Mouse (Mus musculus): ENCODE measurements around the gene Metrn.
"Not testable (repeated sequence)": the region's sequence is repeated elsewhere in the genome, so short reads cannot be mapped to it uniquely, and the experiment has no call there.

Gene Metrn

DNA sequence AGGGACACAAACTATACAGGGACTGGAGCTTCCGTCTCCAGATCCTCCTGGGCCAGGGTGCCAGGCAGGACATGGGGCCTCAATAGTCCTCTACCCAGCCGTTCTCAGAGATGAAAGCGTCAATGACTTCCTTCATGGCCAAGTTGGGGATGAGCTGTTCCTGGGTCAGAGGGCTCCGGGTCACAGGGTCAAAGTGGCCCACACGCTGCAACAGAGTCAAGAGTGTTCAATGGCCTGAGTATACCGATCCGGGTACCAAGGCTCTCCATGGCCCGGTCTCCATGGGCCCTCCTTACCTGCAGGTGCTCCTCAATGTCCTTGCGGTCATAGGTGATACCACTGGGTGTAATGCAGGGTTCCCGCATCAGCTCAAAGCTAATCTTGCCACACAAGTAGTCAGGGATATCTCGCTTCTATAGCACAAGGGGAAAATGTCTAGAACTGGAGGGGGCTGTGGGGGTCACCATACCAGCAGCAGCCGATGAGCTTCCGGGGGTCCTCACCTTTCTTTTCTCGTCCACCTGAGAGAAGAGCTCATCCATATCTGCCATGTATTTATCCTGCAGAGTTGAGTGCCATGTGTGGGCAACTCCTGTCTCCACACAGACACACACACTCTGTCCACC is 34.0 kb upstream of the Metrn start:
- DNase-seq (ENCODE audit: low spot score), result no peak

DNA sequence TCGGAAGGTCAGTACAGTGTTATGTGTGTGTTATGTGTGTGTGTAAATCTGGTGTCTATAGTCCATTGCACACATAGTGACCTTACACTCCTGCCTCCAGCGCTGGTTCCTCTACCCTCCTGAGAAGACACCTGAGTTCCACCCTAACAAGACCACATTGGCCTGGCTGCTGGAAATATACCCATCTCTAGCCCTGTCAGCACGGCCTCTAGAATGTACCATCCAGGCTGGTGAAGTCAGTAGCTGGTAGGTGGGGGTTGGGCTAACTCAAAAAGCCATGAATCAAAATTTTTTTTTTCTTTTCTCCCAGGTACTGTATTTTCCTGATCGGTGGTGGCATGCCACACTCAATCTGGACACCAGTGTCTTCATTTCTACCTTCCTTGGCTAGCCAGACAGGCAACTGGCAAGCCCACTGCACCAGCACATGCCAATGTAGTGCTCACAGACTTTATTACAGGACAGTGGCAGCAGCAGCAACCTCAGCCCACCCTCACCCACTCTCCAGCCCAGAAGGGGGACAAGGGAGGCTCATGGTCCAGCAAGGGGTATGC is 33.3 kb upstream of the Metrn start:
- DNase-seq (ENCODE audit: low spot score), result no peak

DNA sequence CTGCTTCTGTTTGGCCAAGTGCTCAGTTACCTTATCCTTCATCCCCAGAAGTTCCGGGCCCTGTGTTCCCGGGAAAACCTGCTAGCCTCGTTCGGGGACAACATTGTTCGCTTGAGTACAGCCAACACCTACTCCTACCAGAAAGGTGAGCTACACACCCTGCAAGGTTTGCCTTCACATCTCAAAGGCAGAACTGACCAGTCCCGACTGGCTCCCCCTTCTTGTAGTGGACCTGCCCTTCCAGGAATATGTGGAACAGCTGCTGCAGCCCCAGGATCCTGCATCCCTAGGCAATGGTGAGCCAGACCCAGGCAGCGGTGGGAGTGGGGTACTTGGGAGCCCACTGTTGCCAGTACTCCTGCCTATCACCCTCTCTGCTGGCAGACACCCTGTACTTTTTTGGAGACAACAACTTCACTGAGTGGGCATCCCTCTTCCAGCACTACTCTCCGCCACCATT is 32.7 kb upstream of the Metrn start:
- no peak for DNase-seq (ENCODE audit: low spot score)

DNA sequence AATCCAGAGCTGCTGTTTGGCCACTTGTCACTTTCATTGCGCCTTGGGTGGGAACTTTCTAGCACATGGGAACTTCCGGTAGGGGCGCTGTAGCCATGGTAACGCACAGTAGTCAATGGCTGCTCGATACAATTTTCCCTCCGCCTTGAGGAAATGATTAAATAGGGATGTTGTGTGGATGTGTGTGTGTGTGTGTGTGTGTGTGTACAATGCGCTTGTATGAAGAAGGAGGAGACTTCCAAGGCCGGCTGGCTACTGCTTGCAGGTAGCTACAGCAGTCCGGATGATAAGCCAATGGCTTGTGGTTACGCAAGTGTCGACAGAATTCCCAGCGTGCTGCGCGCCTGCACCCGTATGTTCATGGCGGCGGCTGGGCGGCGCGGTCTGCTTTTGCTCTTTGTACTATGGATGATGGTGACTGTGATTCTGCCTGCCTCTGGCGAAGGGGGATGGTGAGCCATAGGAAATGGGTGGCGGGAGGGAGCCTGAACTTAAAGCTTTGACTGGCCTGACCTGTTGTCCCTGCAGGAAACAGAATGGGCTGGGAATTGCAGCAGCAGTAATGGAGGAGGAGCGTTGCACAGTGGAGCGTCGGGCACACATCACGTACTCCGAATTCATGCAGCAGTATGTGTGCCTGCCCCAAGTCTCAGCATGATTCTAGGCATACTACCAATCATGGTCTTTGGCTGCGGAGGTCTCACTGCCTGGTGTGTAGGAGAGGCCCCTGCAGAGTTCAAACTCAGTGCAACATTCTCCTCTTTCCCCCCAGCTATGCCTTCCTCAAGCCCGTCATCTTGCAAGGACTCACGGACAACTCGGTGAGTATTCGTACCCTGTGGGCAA is 32.0 kb upstream of the Metrn start, which contains the start of gene Jmjd8:
Gene Jmjd8, plus strand, starts transcription at position 156 of the 846 bp plus-strand sequence.
- DNase-seq (ENCODE audit: low spot score), result no peak

DNA sequence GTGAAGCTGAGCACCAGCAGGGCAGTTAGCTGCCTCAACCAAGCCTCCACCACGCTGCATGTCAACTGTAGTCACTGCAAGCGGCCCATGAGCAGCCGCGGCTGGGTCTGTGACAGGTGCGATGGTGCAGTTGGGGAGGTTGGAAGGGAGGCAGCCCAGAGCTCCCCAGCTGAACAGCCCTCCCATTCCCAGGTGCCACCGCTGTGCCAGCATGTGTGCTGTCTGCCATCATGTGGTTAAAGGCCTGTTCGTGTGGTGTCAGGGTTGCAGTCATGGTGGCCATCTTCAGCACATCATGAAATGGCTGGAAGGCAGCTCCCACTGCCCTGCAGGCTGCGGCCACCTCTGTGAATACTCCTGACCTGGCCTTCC is 31.3 kb upstream of the Metrn start:
- DNase-seq (ENCODE audit: low spot score), result no peak

DNA sequence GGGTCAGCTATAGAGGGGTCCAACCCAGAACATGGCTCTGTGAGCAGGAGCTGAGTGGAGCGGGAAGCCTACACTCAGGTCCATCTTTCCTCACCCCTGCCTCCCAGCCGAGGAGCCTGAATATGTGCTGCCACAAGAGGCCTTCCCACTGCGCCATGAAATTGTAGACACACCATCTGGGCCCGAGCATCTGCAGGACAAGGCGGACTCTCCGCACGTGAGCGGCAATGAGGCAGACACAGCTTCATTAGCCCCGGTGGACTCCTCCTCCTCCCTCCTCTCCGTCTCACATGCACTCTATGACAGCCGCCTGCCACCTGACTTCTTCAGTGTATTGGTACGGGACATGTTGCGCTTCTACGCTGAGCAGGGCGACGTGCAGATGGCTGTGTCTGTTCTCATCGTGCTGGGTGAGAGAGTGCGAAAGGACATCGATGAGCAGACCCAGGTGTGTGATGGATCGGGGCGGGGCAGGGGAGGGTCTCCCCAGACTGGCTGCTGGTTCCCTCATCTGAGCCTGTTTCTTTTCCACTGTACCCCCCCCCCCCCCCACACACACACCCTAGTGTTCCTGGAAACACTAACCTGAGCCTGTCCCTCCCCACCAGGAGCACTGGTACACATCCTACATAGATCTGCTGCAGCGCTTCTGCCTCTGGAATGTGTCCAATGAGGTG is 30.7 kb upstream of the Metrn start:
- DNase-seq (ENCODE audit: low spot score), result no peak

DNA sequence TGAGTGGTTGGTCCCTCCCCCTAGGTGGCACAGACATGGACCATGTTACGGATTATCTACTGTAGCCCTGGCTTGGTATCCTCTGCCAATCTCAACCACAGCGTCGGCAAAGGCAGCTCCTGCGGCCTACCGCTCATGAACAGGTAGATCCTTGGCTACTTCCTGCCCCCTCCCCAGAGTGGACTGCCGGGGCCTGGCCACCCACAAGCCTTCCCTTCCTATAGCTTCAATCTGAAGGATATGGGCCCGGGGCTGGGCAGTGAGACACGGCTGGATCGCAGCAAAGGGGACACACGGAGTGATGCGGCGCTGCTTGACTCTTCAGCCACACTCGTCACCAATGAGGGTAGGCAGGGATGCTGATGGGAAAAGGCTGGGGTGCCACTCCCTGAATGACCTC is 30.1 kb upstream of the Metrn start:
- no peak for DNase-seq (ENCODE audit: low spot score)

DNA sequence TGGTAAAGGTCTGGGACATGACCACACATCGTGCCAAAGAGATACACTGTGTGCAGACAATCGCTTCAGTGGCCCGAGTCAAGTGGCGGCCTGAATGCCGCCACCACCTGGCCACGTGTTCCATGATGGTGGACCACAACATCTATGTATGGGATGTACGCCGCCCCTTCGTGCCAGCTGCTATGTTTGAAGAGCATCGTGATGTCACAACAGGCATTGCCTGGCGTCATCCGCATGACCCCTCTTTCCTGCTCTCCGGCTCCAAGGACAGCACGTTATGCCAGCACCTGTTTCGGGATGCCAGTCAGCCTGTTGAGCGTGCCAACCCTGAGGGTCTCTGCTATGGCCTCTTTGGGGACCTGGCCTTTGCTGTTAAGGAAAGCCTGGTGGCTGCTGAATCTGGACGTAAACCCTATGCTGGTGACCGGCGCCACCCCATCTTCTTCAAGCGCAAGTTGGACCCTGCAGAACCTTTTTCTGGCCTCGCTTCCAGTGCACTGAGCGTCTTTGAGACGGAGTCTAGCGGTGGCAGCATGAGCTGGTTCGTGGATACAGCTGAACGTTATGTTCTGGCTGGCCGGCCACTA is 29.1 kb upstream of the Metrn start:
- DNase-seq (ENCODE audit: low spot score), result no peak

DNA sequence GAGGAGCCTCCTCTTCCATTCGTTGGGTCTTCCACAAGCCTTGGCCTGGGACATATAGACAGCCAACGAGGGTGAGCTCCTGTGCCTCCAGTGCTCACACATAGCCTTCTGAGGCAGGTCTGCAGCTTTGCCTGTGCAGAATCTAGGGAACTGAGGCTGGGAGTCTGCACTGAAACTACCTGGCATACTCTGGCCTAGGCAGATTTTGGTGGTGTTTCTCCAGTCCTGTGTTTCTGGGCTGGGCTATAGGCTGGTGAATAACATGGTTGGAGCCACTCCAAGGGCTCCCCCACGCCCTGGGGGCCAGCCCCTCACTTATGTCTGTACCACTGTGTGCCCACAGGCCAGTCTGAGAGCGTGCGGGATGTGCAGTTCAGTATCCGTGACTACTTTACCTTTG is 28.4 kb upstream of the Metrn start:
- no peak for DNase-seq (ENCODE audit: low spot score)

DNA sequence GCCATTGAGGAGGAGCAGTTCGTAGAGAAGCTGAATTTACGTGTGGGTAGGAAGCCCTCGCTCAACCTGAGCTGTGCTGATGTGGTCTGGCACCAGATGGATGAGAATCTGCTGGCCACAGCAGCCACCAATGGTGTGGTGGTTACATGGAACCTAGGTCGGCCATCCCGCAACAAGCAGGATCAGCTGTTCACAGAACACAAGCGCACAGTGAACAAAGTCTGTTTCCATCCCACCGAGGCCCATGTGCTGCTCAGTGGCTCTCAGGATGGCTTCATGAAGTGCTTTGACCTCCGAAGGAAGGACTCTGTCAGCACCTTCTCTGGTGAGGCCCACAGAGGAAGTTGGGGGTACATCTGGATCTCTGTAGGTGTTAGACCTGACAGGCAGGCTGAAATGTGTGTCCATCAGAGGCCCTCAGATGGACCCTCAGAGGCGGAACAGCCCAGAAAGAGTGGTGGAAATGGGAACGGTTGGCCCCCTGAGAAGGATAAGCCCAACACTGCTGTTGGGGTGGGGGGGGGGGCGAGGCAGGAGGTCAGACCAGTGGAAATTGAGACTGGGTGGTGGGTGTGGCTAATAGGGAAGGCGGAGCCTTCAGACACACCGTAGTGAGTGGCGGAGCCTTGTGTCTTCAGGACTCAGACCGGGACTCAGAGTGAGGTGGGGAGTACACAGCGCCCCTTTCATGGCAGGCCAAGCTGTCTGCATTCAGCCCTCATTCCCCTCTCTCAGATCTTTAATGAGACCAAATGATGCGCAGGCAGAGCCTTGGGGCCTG is 27.6 kb upstream of the Metrn start:
- no peak for DNase-seq (ENCODE audit: low spot score)

DNA sequence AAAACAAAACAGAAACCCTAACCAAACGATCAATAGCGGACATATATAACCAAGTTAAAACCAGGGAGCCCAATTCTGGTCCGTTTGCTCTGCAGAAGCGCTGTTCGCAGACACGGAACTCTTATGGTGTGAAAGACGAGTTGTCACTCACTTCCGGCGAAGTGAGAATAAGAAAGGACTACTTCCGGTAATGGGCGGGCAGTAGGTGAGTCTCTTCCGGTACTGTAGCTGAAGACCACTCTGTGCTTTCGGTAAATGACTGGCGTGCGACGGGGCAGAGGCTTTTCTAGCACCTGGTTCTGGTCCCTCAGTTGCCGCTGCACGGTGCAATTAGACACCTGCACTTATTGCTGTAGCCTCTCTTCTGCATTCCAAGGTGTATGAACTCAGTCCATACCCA is 26.5 kb upstream of the Metrn start, which contains the start of gene Wdr24:
Gene Wdr24, plus strand, starts transcription at position 176 of the 400 bp plus-strand sequence.
- peak; percentile 92 for DNase-seq (ENCODE audit: low spot score)

DNA sequence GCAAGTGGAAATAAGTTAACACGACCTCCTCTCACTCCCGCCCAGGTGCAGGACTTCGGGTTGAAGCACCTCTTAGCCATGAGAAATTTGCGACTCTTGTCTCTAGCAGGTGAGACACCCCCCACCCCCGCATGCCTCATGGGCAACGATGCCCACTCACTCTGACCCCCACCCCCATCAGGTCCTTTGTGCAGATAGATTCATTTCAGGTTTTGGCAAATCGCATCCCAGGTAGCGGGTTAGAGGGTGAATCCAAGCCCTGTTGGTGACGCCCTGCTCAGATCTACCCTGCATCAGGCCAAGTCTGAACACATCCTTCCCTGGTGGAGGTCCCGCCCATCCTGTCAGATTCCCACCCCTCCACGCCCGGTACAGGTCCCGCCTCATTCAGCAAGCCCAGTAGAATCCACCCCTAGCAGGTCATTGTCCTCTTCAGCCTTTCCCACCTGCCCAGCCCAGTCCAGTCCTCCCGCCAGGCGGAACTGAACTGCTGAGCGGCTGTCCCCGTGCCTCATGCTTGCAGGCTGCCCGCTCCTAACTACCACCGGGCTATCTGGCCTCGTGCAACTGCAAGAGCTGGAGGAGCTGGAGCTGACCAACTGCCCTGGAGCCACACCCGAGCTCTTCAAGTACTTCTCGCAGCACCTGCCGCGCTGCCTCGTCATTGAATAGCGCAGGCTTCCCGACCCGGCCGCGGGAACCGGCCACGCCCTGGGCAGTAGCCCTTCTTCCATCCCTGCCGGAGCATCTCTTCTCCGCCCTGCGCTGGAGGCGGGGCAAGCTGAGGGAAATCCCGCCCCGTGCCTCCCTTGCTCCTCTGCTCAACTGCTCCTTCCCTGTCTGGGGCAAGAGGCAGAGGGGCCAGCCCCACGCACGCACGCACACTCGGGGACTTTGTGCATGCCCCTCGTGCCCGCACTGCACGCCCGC is 22.2 kb upstream of the Metrn start:
- peak; percentile 50 for DNase-seq (ENCODE audit: low spot score)

DNA sequence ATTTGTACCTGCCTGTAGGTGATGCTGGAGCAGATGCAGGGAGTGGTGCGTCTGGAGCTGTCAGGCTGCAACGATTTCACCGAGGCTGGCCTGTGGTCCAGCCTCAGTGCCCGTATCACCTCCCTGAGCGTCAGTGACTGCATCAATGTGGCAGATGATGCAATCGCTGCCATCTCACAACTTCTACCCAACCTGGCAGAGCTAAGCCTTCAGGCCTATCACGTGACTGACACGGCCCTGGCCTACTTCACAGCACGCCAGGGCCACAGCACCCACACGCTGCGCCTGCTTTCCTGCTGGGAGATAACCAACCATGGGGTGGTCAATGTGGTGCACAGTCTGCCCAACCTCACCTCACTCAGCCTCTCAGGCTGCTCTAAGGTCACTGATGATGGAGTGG is 20.7 kb upstream of the Metrn start:
- DNase-seq (ENCODE audit: low spot score), result no peak

DNA sequence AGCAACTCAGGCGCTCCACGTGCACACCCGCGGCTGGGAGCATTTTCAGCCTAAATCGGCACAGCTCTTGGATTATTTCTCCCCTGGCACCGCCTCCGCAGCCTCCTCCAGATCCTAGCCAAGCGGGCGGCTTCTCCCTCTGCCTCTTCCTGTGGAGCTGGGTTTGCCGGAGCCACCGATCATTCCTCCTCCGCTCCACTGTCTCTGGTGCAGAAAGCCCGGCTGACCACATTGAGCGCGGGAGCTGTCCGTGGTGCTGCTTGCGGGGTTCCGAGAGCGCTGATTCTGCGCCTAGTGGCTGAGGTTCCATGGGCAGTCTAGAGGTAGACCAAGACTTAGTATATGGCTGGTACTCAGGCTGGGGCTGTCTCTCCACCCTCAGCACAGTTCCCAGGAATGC is 16.5 kb upstream of the Metrn start:
- DNase-seq (ENCODE audit: low spot score), result no peak

DNA sequence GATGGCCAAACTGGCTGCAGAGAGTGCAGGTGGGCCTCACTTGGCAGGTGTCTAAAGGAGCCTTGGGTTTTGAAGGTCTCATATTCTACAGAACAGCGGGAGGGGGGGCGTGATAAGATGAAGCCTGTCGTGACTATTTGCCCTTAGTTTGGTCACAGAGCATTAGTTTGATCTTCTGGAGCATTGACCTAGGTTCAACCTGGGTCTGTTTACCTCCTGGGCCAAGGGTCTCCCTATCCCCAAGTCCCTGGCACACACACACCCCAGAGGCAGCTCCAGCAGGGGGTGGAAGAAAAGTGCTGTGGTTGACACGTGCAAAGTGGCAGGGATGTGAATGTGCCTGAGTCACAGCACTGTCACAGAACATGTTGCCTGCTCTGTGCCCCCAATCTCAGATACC is 14.0 kb upstream of the Metrn start:
- no peak for DNase-seq (ENCODE audit: low spot score)

DNA sequence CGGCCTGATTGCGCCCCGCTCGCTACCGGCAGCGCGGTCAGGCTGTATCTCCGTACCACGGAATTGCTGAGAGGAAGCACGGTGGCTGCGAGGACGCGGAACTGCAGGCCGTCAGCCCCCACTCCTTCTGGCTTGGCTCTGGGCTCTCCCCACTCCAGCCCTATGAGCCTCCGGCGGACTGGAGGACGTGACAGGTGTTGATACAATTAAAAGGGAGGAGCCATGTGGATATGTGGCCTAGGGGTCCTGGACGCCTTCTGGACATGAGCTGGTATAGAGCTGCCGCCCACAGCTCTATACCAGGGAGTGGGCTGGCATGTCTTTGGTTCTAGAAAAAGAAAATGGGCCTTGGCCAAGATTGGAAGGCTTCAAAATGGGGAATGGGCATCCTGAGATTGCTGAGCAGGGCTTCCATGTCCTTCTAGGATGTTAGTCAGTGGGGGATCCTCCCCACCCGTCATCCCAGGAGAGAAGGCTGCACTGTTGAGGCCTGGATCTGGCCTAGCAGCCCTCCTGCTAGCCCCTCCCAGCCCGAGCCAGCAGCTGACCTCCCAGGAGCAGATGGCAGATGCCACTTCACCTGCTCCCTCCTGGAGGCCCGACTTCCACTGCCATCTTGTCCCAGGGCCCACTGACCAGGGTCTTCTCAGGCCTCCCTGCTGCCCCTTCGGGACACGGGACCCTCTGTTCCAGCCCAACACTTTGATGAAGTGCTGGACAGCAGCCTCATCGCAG is 12.8 kb upstream of the Metrn start:
- DNase-seq (ENCODE audit: low spot score), result peak; percentile 82

DNA sequence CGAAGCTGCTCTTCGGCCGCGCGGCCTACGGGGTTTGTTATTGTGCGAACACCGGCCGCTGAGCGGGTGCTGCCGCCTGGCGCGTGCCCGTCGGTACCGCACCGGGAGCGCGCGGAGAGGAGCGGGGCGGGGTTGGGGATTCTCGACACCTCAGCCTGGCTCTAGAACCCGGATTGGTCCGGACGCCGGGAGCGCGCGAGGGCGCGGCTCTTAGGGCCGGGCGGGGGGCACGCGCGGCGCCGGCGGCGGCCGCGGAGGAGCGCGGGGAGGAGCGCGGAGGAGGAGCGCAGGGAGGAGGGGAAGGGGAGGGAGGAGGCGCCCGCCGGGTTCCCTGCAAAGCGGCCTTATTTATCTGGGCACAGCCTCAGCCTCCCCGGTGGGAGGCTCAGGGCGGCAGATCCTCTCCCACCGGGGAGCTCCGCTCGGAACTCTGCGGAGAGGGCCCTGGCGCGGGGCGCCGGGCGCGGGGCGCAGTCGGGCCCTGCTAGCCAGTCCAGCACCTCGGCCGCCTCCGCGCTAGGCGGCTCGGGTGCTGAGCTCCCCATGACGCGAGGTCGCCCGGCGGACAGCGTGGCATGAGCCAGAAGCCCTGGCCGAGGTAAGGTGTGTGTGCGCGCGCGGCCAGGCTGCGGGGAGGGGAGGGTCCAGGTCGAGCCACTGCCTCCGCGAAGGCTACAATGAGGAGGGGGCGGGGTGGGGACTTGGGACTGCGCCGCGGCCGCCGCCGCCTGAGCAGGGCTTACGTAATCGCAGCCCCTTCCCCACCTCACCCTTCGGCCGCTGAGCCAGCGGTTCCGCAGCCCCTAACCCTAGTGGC is 12.1 kb upstream of the Metrn start, which contains the start of gene Fbxl16:
Gene Fbxl16, plus strand, starts transcription at position 297 of the 817 bp plus-strand sequence.
- peak; percentile 95 for DNase-seq (ENCODE audit: low spot score)

DNA sequence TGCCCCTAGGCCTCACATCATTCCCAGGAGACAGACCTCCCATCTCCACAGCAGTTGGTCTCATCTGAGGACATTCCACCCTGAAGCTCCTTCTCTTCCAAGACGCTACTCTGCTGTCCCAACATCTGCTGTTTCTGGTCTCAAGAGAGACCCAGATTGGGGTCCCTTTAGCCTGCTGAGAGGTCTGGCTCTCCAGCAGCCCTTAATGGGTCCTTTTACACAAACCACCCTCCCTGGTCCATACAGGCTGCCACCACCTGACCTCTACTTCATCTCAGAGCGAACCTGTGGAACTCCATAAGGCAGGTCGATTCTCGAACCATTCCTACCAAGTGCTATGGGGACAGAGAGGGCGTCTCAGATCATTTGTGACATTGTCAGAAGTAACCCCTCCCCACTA is 11.1 kb upstream of the Metrn start:
- peak; percentile 54 for DNase-seq (ENCODE audit: low spot score)

DNA sequence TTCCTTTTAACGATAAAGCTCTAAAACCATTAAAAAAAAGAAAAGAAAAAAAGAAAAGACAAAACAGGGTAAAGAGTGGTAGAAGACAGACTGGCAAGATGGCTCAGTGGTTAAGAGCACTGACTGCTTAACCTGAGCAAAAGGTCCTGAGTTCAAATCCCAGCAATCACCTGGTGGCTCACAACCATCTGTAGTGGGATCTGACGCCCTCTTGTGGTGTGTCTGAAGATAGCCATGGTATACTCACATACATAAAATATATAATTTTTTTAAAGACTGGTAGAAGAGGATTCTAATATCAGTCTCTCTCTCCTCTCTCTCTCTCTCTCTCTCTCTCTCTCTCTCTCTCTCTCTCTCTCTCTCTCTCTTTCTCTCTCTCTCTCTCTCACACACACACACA is 10.5 kb upstream of the Metrn start:
- DNase-seq (ENCODE audit: low spot score), result not testable (repeated sequence)

Data from MN1 (cell line).